Mouse (Mus musculus) erythroblast, embryonic 14.5 days (primary cell): ENCODE data around the gene Prkca.

Source experiments
- GATA1 ChIP-seq: IDR thresholded peaks from 2 replicates; pipeline ENCODE4 v1.6.1; 2012; ENCODE audit warnings: low read length, inconsistent platforms, mixed read lengths
- TAL1 ChIP-seq: IDR thresholded peaks from 3 replicates; pipeline ENCODE4 v1.6.1; 2012; ENCODE audit warnings: low read length, inconsistent platforms, mixed read lengths

- TF ChIP-seq GATA1, result no peak
- TF ChIP-seq TAL1, result no peak
These were observed 357.8 kb downstream of the Prkca start for GRCm38 (mm10) chr11:107985941-107986340.
